Mouse (Mus musculus) CD4-positive, CD25-positive, alpha-beta regulatory T cell, adult 4 months (primary cell): ENCODE results near the gene Tnrc6b. TPM values are rescaled to one million over a fixed set of nuclear protein-coding genes. Genes with fewer than 3 reads are reported as not detected.

Source experiments
- ATAC-seq: one replicate; pipeline ENCODE4 v1.8.0; 2017
- polyA plus RNA-seq, 2 experiments: library from polyadenylated mRNA; unstranded; fragments of 100-300 nt; shearing (Covaris generic); gene quantifications; one replicate each; pipeline ENCODE4 v1.2.1; 2017

Tnrc6b gene
- polyA plus RNA-seq, 2 experiments from 2014 or later: 58.7 to 84.9 TPM

DNA sequence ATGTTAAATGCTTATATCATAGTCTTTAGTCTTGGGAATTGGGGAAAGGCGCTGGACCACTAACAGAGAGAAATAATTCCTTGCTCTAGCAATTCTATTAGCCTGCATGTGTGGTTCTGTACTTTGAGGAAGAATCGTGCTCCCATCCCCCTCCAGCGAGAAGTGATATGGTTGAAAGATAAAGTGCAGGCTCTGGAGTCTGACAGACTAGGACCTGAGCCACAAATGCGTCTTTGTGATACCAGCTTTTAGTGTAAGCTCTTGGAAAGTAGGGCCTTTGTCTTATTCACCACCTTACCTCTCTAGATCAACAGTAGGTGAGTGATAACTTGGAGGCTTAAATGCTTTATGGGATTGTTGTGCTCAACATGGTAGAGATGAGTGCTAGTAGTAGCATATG, 270.1 kb downstream of the Tnrc6b start:
- ATAC-seq: no peak

DNA sequence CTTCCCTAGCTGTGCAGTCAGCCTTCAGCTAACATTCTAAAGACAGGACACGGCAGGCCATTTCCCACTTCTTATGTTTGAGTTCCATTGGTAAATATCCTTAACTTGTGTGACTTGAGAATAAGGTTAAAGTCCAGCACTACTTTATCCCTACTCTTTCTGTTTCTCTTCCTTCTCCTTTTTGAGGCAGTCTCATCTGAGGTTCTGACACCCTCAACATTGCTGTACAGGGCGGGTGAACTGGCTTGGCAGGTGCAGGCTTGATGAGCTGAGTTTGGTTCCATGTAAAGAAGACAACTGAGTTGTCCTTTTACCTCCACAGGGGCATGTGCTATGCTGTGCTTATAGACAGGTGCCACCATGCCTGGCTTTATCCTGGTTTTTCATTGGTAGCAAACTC, 272.2 kb downstream of the Tnrc6b start:
- ATAC-seq: no peak

DNA sequence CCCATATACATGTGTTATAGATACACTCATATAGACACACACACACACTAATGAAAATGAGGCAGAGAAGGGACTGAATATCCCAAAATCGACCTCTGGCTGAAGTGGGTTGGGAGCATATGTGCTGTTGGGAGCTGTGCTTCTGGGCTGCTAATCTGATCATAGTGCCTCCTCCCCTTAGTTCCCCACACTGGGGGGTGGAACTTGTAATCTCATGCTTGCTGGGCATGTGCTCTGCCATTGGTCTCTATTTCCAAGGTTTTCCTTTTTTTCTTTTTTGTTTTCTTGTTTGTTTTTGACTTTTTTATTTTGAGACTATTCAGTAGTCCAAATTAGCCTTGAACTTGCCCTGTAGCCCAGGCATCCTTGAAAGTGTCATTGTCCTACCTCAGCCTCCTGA, 277.2 kb downstream of the Tnrc6b start:
- no peak for ATAC-seq

DNA sequence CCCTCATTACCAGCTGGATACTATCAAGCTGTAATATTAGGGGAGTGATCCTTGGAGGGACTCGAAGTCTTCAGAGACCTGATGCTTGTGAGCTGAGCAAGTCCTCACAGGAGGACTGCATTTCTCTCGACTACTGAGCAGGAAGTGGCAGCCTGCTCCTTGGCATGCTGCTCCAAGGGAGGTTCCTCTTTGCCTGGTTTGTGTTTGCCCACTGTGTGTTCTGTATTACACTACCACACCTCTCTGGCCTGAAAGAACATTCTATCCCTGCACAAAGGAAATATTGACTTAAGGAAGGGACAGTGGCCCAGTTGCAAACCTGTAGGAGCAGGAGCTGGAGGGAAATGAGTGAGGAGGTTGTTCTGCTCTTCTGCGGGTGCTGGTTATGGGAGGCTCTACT, 278.6 kb downstream of the Tnrc6b start:
- no peak for ATAC-seq

Other genes with a start within 250 kb of the Tnrc6b start
- under 1 TPM in 1 of 2 experiments, not detected in 1; 0.24 TPM for gene Enthd1, start 146.2 kb upstream of the Tnrc6b start, polyA plus RNA-seq
- 10 to 100 TPM; 37.7 to 55.0 TPM for gene Grap2, start 138.7 kb upstream of the Tnrc6b start, polyA plus RNA-seq
- under 1 TPM in 1 of 2 experiments, not detected in 1; 0.30 TPM for gene Fam83f, start 39.5 kb upstream of the Tnrc6b start, polyA plus RNA-seq
- 100 to 1,000 TPM; 134 to 161 TPM for gene Adsl, start 237.2 kb downstream of the Tnrc6b start, polyA plus RNA-seq